Mouse (Mus musculus): ENCODE measurements at regions not wholly inside any gene's neighbourhood (a gene's known extent, or its start where the extent isn't known, plus 50 kb on each side); places are given as distances from the start of the nearest gene placed in this dataset.

- TF ChIP-seq CTCF (IDR thresholded peaks at IDR 0.05; ENCODE audit: low read depth, low read length), result no peak
- TF ChIP-seq POLR2A (IDR thresholded peaks at IDR 0.05; ENCODE audit: insufficient read depth, low read length), result no peak
- TF ChIP-seq EP300 (IDR thresholded peaks at IDR 0.05; ENCODE audit: insufficient read depth, low read depth, low read length), result no peak
Observed at GRCm38 (mm10) chr15:5671781-5672180, 427.8 kb upstream of the Ptger4 start.
